Mouse (Mus musculus): Measurements from ENCODE around the gene Idh1.

DNA sequence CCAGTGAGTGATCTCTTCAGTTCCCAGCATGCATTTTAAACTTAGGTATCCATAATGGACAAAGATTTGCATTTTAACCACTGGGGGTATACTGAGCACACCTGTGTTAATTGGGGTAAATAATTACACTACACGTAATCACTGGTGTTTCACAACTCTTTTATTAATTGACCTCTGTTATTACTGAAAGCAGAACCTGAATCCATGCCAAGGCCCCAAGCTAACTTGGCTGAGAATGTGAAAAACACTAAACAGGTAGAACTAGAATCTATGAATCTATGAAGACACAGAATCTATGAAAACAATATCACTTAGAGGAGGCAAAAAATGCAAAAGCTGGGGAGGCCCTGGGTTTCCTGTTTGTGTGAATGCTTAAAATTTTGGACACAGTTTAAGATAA lies 18.8 kb downstream of the Idh1 start:
- TF ChIP-seq CTCF (conservative IDR thresholded peaks at IDR 0.05; ENCODE audit: insufficient read depth, insufficient read length, low read depth, low read length), result no peak
- no peak for TF ChIP-seq POLR2A (IDR thresholded peaks at IDR 0.05; ENCODE audit: low read depth, low read length)

Measured in kidney, adult 2 months (tissue).